Mouse (Mus musculus) cerebellum, postnatal 36 days (tissue): ENCODE data around the gene Sgms1.

Experiments used
- DNase-seq, 2 experiments: peaks; one replicate each; pipeline ENCODE4 v3.0.0; 2021 to 2022; ENCODE audit warnings: mixed read lengths in 2 of 2

The Sgms1 gene

DNA sequence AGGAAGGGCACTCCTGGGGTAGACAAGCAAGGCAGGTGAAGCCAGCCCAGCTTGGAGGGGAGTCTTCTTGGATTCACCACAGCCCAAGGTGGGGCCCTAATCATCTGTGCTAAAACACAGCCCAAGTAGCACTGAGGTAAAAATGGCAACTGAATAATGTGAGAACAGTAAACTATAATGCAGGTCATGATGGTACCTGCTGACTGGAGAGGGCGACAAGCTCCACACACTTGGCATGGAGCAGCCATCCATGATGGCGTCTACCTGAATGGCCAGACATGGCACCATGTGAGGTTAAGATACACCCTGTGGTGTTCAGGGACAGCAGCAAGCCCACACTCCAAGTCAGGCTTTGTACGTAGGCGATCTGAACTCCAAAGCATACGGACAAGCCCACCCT is 190.4 kb downstream of the Sgms1 start:
- DNase-seq: no peak

GRCm38 (mm10) chr19:32198494-32199106 is 190.9 kb downstream of the Sgms1 start:
- no peak for DNase-seq

DNA sequence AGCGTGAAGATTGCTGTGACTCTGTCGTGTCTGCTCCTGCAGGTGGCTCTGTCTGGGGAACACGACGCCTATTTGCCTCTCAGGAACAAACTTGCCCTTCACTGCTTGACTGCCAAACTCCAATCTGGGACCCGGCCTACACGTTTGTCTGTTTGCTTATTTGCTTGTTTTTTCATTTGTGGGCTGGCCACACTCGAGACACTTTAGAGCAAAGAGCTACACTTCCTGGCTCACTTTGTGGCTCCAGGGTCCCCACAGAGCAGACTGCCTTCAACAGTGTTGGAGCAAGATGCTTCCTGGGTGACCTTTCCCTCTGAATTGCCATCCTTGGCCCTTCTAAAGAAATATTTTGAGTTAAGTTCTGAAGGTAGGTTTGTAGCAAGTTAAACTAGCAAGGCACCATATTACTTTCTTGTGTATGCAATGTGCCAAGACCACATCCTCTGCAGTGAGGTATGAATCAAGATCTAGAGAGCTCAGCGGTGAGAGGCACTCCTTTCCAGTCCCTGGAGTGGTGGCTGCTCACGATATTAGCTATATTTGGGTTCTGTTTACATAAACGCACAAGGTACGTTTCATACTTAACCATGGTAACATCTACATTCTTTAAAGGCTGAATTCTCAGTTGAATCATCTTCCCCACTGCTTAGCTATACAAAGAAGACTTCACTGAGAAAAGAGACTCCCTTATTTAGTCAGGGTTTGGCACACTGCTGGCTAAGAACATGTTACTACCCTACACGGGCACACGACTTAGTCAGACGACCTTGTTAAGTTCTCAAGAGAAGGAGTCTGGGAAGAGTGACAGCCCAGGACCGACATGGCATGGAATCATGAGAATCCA is 192.3 kb downstream of the Sgms1 start:
- no peak for DNase-seq

DNA sequence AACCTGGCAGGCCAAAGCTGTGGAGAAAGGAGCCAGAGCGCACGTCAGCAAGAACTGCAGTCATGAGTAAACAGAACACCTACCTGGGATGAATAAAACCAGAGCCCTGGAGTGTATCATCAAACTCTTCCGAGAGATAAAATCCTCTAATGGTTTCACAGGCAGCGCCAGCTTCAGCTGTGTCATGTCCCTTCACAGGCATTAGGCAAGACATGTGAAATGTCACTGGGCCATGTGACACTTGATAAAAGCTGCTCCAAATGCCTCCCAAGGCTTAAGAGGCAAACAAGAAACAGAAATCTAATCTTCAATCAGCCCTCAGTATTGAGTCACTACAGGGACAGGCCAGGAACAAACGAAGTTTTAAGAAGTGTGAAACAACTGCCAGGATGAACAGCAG is 193.3 kb downstream of the Sgms1 start:
- DNase-seq: no peak

DNA sequence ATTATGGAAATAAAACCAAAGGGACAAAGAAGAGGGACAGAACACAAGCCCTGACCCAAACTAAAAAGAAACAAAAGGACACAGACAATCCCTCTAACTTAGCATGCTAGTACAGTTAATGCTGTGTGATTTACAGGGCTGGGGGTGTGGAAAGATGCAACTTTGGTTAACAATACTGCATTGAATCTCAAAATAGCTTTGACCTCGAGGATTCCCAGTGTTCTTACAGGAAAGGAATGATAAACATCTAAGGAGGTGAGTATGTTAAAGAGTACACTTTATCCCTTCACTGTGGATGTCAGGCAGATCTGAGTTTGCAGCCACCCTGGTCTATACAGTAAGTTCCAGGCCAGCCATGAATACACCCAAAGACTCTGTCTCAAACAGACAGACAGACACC is 194.7 kb downstream of the Sgms1 start:
- DNase-seq: no peak

DNA sequence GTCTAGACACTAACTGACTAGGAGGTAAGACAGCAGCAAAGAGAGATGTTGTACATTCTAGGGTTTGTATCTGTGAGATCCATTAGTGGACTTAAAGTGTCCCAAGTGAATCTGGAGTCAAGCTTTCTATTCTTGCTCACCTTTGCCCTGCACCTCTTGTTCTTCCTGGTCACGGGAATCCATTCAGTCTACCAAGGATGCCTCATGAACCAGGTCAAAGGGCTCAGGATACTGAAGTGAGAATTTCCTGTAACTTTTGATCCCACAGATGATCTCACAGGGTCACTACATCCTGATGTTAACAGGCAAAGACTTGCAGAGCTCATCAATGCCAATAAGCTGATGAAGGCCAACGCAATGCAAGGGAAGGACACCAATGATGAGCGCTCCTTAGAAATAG is 195.4 kb downstream of the Sgms1 start:
- DNase-seq: no peak

DNA sequence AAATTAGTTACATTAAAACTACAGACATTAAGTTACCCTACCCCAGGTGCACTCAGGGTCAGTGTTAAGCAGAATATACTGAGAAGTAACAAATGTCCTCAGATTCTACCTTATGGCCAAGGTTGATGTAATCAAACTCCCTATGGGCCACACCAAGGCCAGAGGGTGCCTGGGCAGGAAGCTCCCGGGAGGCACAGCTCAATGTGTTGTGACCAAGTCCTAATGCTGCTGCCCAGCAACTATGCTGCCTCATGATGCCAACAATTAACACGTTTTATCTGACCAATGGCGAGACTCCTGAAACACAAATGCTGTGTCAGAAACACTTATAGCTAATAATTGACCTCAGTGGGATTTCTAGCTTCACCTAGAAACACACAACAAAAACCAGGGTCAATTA is 197.9 kb downstream of the Sgms1 start:
- no peak for DNase-seq

GRCm38 (mm10) chr19:32189961-32190360 is 199.6 kb downstream of the Sgms1 start:
- no peak for DNase-seq

DNA sequence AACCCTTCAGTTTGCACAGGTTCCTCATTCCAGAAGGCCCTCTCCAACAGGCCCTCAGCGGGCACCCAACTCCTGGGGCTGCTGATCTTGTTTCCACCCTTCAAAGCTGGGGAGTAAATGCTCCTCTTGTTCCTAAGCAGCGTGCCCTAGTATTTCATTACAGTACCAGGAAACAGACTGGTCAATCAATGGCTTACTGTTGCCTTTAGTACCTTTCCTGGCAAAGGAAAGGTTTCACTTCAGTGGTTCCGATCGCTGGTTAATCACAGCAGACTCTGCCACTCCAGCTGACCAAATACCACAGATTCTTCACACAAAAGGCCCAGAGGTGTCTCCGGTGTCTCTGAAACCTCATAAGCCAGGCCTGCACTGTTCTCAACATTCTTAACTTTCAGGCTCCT is 200.5 kb downstream of the Sgms1 start:
- no peak for DNase-seq

GRCm38 (mm10) chr19:32186594-32187092 is 202.9 kb downstream of the Sgms1 start:
- no peak for DNase-seq

DNA sequence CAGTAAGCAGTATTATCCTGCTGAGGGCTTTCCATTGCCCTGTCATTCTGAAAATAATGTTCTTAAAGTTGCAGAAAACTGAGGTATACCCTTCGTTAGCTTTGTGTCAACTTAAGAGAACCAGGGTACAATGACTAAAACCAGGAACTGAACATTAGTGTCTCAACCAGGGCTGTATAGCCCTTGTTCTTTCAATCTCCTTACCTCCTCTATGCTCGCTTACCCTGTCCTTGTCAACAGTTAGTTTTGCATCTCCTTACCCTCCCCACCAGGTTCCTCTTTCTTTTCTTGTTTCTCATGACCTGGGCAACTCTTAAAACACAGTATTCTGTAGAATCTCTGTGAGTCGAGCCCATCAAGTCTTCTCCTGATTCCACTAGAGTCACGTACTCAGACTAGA is 206.5 kb downstream of the Sgms1 start:
- DNase-seq: no peak

DNA sequence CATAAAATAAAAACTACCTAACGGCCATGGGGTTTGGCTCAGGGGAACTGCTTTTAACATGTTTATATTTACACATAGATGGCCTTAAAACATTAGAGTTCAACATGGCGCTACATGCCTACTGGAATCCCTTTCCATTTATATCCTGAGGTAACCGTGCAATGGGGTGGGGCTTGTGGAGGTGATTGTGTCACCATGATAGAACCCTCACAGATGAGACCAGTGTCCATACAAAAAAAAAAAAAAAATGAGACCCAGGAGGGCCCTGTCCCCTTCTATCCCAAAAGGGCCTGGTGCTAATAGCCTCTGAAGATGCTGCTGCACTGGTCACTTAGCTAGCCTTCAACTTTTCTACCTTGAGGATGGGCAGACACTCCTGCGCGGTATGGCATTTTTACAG is 207.0 kb downstream of the Sgms1 start:
- no peak for DNase-seq

DNA sequence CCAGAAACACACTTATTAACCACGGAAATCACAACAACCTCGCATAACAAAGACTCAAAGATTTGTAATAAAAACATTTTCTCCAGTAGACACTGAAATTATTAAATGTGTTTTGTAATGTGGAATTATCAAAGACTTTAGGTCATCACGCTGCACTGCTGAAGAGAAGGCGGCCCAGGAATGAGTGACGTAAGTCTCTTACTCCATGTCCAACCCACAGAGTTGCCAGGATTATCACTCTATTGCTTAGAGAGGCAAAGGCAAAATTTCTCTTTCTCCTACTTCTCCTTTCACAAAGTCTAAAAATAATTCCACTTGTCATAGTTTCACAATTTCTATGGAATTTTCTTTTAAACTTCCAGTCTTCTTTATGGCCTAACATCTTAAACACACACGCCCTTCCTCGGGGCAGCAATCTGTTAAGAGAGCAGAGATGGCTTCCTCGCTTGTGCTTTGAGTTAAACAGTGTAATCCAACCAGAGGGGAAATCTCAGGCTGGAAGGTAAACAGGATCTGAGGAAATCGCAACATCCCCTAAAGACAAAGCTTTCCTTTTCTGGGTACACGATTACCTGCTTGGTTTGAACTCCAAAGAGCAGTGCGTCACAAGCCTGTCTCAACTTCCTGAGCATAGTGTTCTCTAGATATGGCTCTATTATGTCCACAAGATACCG is 207.7 kb downstream of the Sgms1 start:
- no peak for DNase-seq

DNA sequence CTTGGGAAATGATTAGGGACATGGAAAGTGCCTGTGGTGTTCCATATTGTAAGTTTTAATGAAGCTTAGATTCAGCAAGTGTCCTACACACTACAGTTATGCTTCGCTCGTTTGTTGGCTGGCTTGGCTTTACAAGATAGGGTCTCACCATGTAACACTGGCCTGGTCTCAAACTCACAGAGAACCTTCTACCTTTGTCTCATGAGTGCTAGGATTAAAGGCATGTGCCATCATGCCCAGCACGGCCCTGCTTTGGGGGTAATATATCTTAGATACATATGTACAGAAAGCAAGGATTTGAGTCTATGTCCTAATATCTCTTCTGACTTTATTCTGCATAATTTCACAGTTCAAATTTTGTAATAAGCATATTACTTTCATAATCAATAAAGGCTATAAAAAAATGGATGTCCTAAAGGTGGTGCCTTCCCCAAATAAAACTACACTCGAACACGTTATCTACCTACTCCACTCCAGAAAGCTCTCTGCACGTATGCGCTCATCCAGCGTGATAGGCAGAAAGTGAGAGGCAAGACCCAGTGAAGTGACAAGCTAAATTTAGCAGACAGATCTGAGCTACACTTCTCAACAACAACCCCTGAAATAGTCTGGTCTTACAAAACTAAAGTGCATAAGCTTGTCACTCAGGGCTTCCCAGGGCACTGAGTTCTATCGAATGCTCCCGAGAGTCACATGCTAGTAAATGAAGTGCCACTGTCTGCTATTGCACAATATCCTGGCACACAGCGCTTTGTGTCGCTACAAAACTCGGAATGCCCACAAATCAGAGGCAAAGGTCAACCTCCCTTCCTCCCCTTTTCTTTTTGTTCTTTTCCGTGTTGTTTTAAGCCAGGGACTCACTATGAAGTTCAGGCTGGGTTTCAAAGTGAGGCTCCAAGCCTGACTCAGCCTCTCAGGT is 208.5 kb downstream of the Sgms1 start:
- no peak for DNase-seq

DNA sequence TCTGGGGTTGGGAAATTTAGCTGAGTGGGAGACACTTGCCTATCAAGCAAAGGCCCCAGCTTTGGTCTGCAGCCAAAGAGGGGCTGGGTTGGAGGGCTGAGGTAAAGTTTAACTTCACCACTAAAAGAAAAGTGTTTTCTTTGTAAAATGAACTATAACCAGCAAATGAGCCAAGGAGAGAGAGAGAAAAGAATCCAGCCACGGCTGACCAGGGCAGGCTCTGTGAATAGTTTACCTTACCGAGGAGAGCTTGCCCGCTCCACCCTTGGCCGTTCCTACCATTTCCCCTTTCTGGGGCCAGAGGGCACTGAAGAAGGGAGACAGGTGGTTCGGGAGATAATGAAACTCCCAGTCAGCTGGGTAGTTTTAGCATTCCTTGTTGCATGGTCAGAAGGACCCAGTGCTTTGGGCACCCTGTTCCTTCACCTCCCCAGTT is 209.5 kb downstream of the Sgms1 start:
- no peak for DNase-seq

DNA sequence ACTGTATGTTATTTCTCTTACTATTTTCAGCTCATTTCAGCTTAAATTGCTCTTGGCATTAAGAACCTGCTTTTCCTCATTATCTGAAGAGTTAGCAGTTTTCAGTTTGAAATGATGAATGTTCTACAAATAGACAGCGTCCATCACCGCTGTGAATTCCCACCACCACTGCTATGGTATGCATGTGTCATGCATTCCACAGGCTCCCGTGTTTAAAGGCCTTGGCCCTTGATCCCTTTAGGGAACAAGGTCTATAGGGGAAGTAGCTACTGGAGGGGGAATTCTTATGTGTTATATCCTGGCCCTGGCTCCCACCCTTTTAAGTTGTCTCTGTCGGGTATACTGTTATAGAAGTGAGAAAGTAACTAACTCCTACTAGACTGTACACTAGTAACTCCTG is 210.0 kb downstream of the Sgms1 start:
- no peak for DNase-seq

GRCm38 (mm10) chr19:32178161-32178560 is 211.4 kb downstream of the Sgms1 start:
- DNase-seq: peak; percentile 15 to 34

DNA sequence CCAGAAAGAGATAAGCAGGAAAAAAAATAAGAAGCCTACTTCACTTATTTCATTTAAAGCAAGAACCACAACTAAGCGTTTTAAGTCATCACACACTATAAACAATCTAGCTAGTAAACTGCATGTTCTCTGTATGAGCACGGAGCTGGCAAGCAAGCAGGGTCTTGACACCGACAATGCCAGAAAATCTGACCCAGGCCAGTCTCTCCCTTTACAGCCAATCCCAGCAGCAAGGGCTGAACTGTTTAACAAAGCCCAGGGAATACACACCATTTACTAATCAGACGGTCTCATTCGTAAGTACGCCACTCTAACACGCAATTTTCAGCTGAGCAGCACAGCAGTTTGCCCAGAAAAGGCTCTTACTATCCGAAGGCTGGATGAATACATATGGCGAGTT is 213.1 kb downstream of the Sgms1 start:
- DNase-seq: no peak

DNA sequence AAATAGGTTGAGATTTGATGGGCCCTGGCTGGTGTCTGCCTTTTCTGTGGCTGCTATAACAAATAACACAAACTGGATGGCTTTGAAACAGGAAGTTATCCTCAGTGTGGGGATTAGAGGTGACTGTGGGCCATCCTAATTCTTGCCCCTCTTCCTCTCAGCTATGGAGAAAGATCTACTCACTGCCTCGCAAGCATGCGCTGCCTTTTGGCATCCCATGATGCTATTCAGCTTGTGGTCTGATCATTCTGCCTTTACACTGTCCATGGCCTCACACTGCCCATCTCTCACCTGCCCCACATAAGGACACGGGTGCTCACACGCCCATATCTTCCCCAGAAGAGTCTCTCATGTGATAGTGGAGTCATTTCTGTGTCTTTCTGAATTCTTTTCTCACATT is 213.5 kb downstream of the Sgms1 start:
- DNase-seq: no peak

DNA sequence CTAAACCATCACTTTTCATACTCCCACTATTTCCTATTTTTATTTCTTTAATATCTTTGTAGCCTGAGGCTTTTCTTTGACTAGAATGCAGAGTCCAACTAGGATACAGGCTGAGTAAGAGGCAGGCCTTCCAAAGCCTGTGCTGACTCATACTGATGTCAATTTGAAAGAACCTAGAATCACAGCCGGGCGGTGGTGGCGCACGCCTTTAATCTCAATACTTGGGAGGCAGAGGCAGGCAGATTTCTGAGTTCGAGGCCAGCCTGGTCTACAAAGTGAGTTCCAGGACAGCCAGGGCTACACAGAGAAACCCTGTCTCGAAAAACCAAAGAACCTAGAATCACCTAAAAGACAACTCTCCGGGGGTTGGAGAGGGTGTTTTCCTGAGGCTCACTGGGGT is 214.5 kb downstream of the Sgms1 start:
- no peak for DNase-seq

- DNase-seq: no peak
Measured at GRCm38 (mm10) chr19:32174561-32174960, 215.0 kb downstream of the Sgms1 start.

DNA sequence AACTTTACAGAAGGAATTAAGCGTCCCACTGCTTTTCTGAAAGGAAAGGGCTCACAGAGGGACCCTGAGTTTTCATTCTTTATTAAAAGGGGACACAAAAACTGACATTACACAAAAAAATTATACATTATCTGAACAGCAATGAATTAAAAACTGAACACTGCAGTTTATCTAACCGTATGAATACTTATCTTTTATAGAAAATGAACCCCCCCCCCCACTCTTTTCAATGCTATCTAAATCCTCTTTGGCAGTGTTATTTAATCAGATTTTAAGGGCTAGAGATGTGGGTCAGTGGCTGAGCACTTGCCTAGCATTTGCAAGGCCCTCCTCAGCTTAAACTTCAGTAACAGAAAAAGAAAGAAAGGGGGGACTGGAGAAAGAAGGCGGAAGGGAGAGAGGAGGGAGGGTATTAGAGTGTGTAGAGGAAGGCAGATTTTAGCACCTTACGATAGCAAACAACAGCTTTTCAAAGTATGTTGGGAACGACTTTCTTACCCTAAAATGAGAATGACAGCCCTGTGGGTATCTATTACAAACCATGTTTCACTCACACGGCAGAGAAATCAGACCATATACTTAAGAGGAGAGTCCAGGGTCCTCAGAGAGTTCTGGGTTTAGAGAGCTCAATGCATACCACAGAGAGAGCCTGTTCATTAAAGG is 215.9 kb downstream of the Sgms1 start:
- no peak for DNase-seq
